Mouse (Mus musculus) naive thymus-derived CD4-positive, alpha-beta T cell, adult 2 months (primary cell): ENCODE results near the gene Tmem135.

Source experiments
- DNase-seq: peaks from one replicate; pipeline ENCODE4 v3.0.0-alpha.2; 2011; ENCODE audit warnings: low read depth

The Tmem135 gene

GRCm38 (mm10) chr7:89248135-89248850 is 155.7 kb downstream of the Tmem135 start:
- peak; percentile 90 for DNase-seq

- DNase-seq: peak; percentile 23
Observed at GRCm38 (mm10) chr7:89247012-89247710, 156.9 kb downstream of the Tmem135 start.

GRCm38 (mm10) chr7:89242565-89242964 is 161.5 kb downstream of the Tmem135 start:
- no peak for DNase-seq

GRCm38 (mm10) chr7:89242143-89242542 is 161.9 kb downstream of the Tmem135 start:
- no peak for DNase-seq

DNA sequence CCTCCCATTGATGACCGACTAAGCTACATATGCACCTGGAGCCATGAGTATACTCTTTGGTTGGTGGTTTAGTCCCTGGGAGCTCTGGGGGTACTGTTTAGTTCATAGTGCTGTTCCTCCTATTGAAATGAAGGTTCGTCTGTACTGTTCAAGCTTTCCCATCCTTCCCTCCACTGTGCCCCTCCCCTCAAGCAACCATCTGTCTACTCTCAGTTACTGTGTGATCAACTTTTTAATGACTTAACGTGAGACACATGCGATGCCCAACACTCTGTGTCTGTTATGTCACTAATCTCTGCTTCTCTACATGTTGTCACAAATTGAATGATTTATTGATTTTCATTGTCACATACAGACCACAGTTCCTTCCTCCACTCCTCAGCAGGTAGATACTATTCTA is 164.4 kb downstream of the Tmem135 start:
- no peak for DNase-seq

GRCm38 (mm10) chr7:89236592-89236991 is 167.4 kb downstream of the Tmem135 start:
- no peak for DNase-seq

DNA sequence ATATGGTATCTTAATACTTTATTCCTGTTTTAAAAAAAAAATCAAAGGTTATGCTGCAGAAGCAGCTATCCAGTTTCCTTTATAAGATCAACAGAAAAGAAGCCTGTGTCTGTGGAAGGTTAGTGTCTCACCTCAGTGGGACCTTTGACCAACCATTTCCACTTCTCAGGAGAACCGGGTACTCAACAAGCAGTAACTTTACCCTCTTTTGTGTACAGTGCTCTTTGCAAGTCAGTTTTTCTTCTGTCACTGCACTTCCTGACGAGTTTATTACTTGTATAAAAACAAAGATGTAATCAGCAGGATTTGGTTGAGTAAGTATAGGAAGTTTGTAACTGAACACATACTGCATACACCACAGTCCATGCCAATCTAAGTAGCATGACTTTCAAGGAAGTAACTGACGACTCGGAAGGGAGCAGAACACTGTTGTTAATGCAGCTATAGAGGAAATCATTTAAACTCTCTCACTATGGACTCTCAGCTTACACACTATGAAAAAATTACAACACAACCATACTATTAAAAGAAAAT is 168.0 kb downstream of the Tmem135 start:
- peak; percentile 27 for DNase-seq

DNA sequence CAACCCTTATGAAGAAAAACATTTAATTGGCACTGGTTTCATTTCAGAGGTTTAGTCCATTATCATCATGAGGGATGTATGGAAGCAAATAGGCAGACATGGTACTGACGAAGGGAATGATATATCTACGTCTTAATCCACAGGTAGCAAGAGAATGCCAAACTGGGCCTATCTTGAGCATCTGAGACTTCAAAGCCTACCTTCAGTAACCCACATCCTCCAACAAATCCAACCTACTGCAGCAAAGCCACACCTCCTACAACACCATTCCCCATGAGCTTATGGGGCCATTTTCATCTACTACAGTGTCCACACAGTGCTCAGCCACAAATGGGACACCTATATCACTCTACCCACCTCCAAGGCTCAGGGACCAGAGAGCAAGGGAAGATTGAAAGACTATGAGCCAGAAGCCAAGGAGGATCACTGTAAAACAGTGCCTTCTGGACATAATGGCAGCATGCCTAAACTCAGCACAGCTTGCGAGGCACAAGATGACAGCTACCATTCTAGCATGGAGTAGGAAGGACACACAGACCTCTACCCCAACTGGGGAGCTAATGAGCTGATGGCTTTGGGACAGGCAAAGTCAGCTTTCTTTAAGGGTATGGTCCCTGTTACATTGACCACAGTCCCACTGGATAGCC is 171.4 kb downstream of the Tmem135 start:
- peak; percentile 43 for DNase-seq

GRCm38 (mm10) chr7:89231200-89231790 is 172.7 kb downstream of the Tmem135 start:
- DNase-seq: no peak

DNA sequence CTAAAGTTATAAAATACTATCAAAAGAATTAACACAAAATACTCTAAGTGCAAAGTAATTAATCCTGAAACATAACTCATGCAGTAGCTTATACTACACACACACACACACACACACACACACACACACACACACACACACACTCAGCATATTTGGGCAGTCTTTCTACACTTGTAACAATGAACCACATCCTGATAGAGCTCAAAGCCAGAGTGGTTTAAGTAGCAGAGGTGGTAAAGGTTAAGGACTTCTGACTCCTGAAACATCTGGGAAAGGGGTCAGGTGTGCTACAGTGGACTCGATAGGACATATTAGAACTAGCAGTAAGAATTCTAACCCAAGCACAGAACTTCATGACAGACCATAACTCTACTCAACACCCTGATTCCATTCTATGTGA is 181.4 kb downstream of the Tmem135 start:
- DNase-seq: peak; percentile 18

DNA sequence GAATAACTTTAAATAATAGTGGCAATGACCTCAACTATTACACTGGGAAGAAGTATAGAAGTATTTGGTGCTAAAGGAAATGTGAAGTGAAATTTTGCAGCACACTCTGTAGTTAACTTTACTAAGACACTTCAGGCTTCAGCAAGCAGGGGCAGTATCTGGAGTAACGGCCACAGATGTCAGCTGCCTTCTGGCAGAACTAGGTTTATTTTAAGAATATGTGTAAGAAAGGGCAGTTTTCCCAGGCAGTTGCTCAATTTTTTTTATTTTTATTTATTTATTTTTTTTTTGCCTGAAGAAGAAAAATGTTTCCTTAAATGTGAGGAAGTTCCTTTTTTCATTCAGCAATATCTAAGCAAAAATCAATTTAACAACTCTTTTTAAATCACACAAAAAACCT is 187.4 kb downstream of the Tmem135 start:
- DNase-seq: no peak

- no peak for DNase-seq
Observed at GRCm38 (mm10) chr7:89216118-89216517, 187.9 kb downstream of the Tmem135 start.

- DNase-seq: no peak
Observed at GRCm38 (mm10) chr7:89215714-89216113, 188.3 kb downstream of the Tmem135 start.

- DNase-seq: no peak
Observed at GRCm38 (mm10) chr7:89210506-89210905, 193.5 kb downstream of the Tmem135 start.

GRCm38 (mm10) chr7:89206165-89206564 is 197.9 kb downstream of the Tmem135 start:
- no peak for DNase-seq

GRCm38 (mm10) chr7:89205402-89205801 is 198.6 kb downstream of the Tmem135 start:
- DNase-seq: no peak

GRCm38 (mm10) chr7:89203144-89203543 is 200.9 kb downstream of the Tmem135 start:
- DNase-seq: no peak

DNA sequence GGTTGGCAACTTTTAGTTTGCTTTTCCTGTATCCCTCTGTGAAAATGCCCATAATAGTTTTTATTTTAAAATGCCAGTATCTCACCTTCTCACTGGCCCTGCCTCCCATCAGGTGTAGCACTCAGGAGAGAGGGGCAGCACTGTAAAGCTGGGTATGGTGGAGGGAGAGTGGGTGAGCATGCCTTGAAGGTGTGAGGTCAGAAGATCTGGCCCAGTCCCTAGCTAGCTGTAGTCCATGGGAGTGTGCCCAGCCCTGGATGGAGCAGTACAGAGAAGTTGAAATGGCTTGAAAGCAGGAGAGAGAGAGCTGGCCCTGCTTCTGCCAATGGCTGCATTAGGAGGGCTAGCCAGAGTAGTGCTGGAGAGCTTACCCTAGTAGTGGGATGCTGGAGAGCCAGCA is 202.1 kb downstream of the Tmem135 start:
- no peak for DNase-seq

DNA sequence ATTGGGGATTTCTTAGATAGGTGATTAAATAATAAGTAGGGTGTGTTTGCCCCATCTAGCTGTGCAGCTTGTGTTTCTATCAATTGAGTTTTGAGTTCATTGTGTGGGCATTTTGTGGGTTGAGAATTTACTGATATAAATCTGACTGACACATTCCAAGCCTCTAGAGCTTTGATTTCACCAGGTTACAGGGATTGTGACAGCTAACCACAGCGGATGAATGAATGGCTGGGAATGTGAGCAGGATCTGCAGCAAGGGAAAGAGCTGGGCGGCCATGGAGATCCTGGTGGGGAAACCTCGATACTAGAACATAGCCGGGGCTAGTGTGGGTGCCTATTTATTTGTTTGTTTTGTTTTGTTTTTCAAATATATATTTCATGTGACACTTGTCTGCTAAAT is 205.5 kb downstream of the Tmem135 start:
- no peak for DNase-seq

GRCm38 (mm10) chr7:89193459-89193858 is 210.6 kb downstream of the Tmem135 start:
- DNase-seq: no peak

DNA sequence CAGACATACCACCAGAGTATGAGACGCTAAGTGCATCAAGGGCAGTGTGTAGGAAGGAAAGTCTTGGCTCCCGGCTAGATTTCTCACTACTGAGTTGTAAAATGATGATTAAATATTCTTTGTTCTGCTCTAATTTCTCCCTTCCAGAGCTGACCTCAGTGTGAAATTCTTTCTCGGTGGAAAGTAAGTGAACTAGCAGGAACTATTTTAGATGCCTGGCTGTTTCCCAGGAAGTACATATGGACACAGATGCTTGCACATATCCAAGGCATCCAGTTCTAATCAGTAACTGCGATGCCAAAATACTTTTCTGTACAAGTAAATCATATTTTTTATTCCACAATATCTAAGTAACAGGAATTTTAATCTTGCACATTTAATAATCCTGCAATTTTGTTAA is 220.1 kb downstream of the Tmem135 start:
- DNase-seq: no peak

DNA sequence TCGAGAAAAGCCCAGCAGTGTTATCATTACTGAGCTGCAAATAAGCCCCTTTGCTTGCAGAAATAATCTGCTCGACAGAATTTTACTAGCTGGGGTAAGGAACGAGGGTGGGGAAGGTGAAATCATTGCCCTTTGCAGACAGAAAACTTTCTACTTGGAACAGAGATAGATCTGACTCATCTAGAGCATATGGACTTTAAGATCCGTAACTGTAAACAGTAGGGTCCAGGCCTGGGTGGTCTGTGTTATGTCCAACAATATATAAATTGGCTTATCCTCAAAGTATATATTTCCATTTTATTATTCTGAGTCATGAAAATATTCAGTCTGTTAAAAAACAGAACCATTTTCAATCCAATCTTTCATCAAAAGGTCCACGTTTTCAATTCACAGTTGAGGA is 221.1 kb downstream of the Tmem135 start:
- DNase-seq: no peak

DNA sequence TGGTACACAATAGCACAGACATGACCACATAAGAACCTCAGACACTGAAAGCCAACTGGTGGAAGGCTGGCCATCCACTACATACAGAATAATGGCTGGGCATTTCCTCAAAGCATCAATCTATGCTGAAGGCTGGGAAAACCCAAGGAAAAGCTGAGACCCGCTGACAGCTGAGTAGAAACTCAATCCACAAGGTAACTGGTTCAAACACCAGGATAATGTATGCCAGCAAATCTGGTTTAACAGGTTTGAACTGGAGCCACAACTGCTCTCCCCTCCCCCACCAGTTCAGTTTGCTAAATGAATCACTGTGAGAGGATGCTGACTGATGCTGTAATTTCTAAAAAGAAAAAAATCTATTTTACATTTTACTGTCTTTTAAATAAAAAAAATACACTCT is 222.7 kb downstream of the Tmem135 start:
- DNase-seq: no peak
